Comparison of ENCODE assay signal across 8 mouse cellular contexts in the genomic region with DNA sequence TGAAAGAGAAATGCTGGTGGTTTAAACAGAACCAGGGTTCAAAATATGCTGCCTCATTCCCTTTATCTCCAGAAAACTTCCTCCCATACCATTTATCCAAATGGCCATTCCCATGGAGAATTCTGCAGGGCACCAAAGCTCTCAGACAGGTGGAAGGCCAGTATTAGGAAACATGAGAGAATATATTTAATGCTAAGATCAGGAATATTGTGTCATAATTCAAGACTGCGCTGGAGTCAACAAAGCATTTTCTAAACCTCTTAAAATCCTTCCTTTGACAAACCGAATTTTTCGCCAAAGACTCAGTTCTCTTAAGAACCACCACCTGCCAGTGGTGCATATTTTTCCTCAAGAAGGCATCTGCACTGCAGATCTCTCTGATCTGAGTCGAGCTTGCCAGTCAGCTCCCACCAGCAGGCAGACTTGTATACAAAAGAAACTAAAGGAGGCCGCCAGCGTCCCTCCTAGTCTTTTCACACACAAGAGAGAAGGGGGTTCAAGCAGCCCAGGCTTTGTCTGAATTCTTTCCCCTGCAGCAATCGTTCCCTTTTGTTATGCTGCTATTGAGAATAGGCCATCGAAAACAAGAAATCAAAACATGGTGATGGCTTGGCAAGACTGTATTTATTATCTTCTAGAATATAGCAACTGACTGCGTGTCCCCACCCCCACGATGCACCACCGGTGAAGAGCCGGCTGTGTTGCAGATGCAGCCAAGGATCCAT. TPM values are rescaled to one million over a fixed set of nuclear protein-coding genes. Genes with fewer than 3 reads are reported as not detected.
DNase-seq lines count a peak whose midpoint lies in the region; ATAC-seq and TF ChIP-seq lines count a peak whose summit lies in the region.

No protein-coding gene starts in this region.

- ATAC-seq in forebrain, embryonic 16.5 days: peak; percentile 26
- no peak for ATAC-seq in intestine, embryonic 15.5 days
- no peak for ATAC-seq in limb, embryonic 12.5 days (ENCODE audit: insufficient number of reproducible peaks, insufficient read depth, low FRiP score, low TSS enrichment, low read depth)
- ATAC-seq in neural tube, embryonic 11.5 days (ENCODE audit: insufficient read depth, low FRiP score, low TSS enrichment): peak; percentile 39

- no peaks in the 10 kb centered on the region for H3K27me3 ChIP-seq in kidney, adult 2 months (replicated peaks; ENCODE audit: control insufficient read depth, insufficient read depth, low read length)
- no peaks in the 10 kb centered on the region for H3K27me3 ChIP-seq in forebrain, embryonic 16.5 days (replicated peaks; ENCODE audit: control insufficient read depth, insufficient read depth, low read length)
- H3K27me3 ChIP-seq in intestine, embryonic 15.5 days (replicated peaks): no peaks in the 10 kb centered on the region
- no peaks in the 10 kb centered on the region for H3K27me3 ChIP-seq in limb, embryonic 12.5 days
- no peaks in the 10 kb centered on the region for H3K27me3 ChIP-seq in neural tube, embryonic 11.5 days (ENCODE audit: control insufficient read depth, insufficient read depth, low read length)

- H3K27ac ChIP-seq in kidney, adult 2 months (ENCODE audit: insufficient read depth, low read depth, low read length): peak overlapping the region; percentile 20
- 0 out of 2 replicates have a peak overlapping the region, but pooled peaks have one; percentile 15 for H3K27ac ChIP-seq in brown adipose tissue, adult 24 weeks (replicated peaks; ENCODE audit: low read depth, low read length)
- peak overlapping the region; percentile 100 for H3K27ac ChIP-seq in forebrain, embryonic 16.5 days (ENCODE audit: low read length)
- H3K27ac ChIP-seq in intestine, embryonic 15.5 days: peak overlapping the region; percentile 48; the same call in 1 of the 2 replicates
- H3K27ac ChIP-seq in limb, embryonic 12.5 days: peak overlapping the region; percentile 59; the same call in 1 of the 2 replicates
- H3K27ac ChIP-seq in neural tube, embryonic 11.5 days (ENCODE audit: low read depth, low read length): peak overlapping the region; percentile 84

- peak overlapping the region; percentile 86 for H3K4me2 ChIP-seq in forebrain, embryonic 16.5 days (ENCODE audit: low read length)
- peak overlapping the region; percentile 78 for H3K4me2 ChIP-seq in intestine, embryonic 15.5 days (replicated peaks)
- H3K4me2 ChIP-seq in limb, embryonic 12.5 days: peak overlapping the region; percentile 72
- peak overlapping the region; percentile 61 for H3K4me2 ChIP-seq in neural tube, embryonic 11.5 days (ENCODE audit: low read depth)

- no peaks in the 10 kb centered on the region for H3K9me3 ChIP-seq in forebrain, embryonic 16.5 days (ENCODE audit: control insufficient read depth, low read length)
- H3K9me3 ChIP-seq in intestine, embryonic 15.5 days: no peaks in the 10 kb centered on the region
- no peaks in the 10 kb centered on the region for H3K9me3 ChIP-seq in limb, embryonic 12.5 days
- no peaks in the 10 kb centered on the region for H3K9me3 ChIP-seq in neural tube, embryonic 11.5 days (ENCODE audit: control insufficient read depth, low read length)

- 10% methylated on average over 12 of the region's 12 CpGs for WGBS in kidney, adult 2 months
- WGBS in forebrain, embryonic 16.5 days: 1% methylated on average over 12 of the region's 12 CpGs
- 6% methylated on average over 12 of the region's 12 CpGs for WGBS in intestine, embryonic 15.5 days
- WGBS in limb, embryonic 12.5 days: 7% methylated on average over 12 of the region's 12 CpGs
- 6% methylated on average over 12 of the region's 12 CpGs for WGBS in neural tube, embryonic 11.5 days

- no peak for TF ChIP-seq CTCF in kidney, adult 2 months (conservative IDR thresholded peaks at IDR 0.05; ENCODE audit: insufficient read depth, insufficient read length, low read depth, low read length)

- peak overlapping the region; percentile 96 for H3K9ac ChIP-seq in forebrain, embryonic 16.5 days (replicated peaks; ENCODE audit: low read depth, low read length)
- peak overlapping the region; percentile 50 for H3K9ac ChIP-seq in intestine, embryonic 15.5 days
- peak overlapping the region; percentile 93 for H3K9ac ChIP-seq in limb, embryonic 12.5 days (replicated peaks)
- H3K9ac ChIP-seq in neural tube, embryonic 11.5 days (ENCODE audit: low read length): peak overlapping the region; percentile 98

- DNase-seq in kidney, adult 2 months: peak; percentile 22
- DNase-seq in kidney, adult 11 months: no peak
- DNase-seq in neural tube, embryonic 11.5 days (ENCODE audit: low spot score): peak; percentile 67
- DNase-seq in thymus, postnatal 36 days: peak; percentile 56 to 67

- no peak for TF ChIP-seq POLR2A in kidney, adult 2 months (IDR thresholded peaks at IDR 0.05; ENCODE audit: low read depth, low read length)

- peak overlapping the region; percentile 48 for H3K4me3 ChIP-seq in kidney, adult 2 months (ENCODE audit: insufficient read depth, low read depth, low read length)
- H3K4me3 ChIP-seq in brown adipose tissue, adult 24 weeks (ENCODE audit: insufficient read depth, low read depth, low read length): peak overlapping the region; percentile 87
- peak overlapping the region; percentile 99 for H3K4me3 ChIP-seq in forebrain, embryonic 16.5 days (replicated peaks; ENCODE audit: low read length)
- H3K4me3 ChIP-seq in intestine, embryonic 15.5 days (replicated peaks): peak overlapping the region; percentile 95
- peak overlapping the region; percentile 98 for H3K4me3 ChIP-seq in limb, embryonic 12.5 days (replicated peaks)
- H3K4me3 ChIP-seq in neural tube, embryonic 11.5 days (ENCODE audit: low read depth, low read length): peak overlapping the region; percentile 96

- H3K4me1 ChIP-seq in kidney, adult 2 months (ENCODE audit: control insufficient read depth, insufficient read depth, low read length): peaks cover 13% of the 10 kb centered on the region; the same call in 1 of the 2 replicates
- peaks cover 2% of the 10 kb centered on the region; the same call in 1 of the 2 replicates for H3K4me1 ChIP-seq in brown adipose tissue, adult 24 weeks (ENCODE audit: control insufficient read depth, insufficient read depth, insufficient read length, low read length)
- H3K4me1 ChIP-seq in forebrain, embryonic 16.5 days (replicated peaks; ENCODE audit: control insufficient read depth, insufficient read depth, low read length): peaks cover 26% of the 10 kb centered on the region
- peaks cover 8% of the 10 kb centered on the region for H3K4me1 ChIP-seq in intestine, embryonic 15.5 days (replicated peaks)
- H3K4me1 ChIP-seq in limb, embryonic 12.5 days (replicated peaks): peaks cover 8% of the 10 kb centered on the region; the same call in 1 of the 2 replicates
- H3K4me1 ChIP-seq in neural tube, embryonic 11.5 days (ENCODE audit: control insufficient read depth, insufficient read depth, low read length): peaks cover 4% of the 10 kb centered on the region; the same call in 1 of the 2 replicates

- no peaks in the 10 kb centered on the region; the same call in 1 of the 2 replicates for H3K36me3 ChIP-seq in kidney, adult 2 months (ENCODE audit: control insufficient read depth, insufficient read depth, low read length)
- no peaks in the 10 kb centered on the region for H3K36me3 ChIP-seq in forebrain, embryonic 16.5 days (ENCODE audit: control insufficient read depth, insufficient read depth)
- no peaks in the 10 kb centered on the region for H3K36me3 ChIP-seq in intestine, embryonic 15.5 days
- peaks cover 6% of the 10 kb centered on the region for H3K36me3 ChIP-seq in limb, embryonic 12.5 days
- no peaks in the 10 kb centered on the region for H3K36me3 ChIP-seq in neural tube, embryonic 11.5 days (ENCODE audit: control insufficient read depth, insufficient read depth, low read length)

RNA-seq across cellular contexts. Expression of a gene that starts 1.4 kb away (rescaled TPM):
- polyA plus RNA-seq in kidney, adult 2 months (2012; rRNA removed): 186 and 190 TPM in 2 replicates
- polyA plus RNA-seq in brown adipose tissue, adult 24 weeks (2012; ENCODE audit: insufficient read depth, insufficient read length, missing spikeins): 197 and 218 TPM in 2 replicates
- 550 and 563 TPM in 2 replicates for polyA plus RNA-seq in forebrain, embryonic 16.5 days (2015; fragmentation: Nextera tagmentation; extraction: Ambion mirVana)
- polyA plus RNA-seq in intestine, embryonic 15.5 days (2015; fragmentation: Nextera tagmentation; extraction: Ambion mirVana): 140 and 143 TPM in 2 replicates
- 99.6 and 105 TPM in 2 replicates for polyA plus RNA-seq in limb, embryonic 12.5 days (2016; fragmentation: Nextera tagmentation; extraction: Ambion mirVana)
- polyA plus RNA-seq in neural tube, embryonic 11.5 days (2014; fragmentation: Nextera tagmentation; extraction: Ambion mirVana): 247 and 255 TPM in 2 replicates

RNA-seq across cellular contexts. Expression of a gene that starts 12.1 kb away (rescaled TPM):
- polyA plus RNA-seq in kidney, adult 2 months (2012; rRNA removed): 12.7 and 20.4 TPM in 2 replicates
- 59.2 and 73.5 TPM in 2 replicates for polyA plus RNA-seq in brown adipose tissue, adult 24 weeks (2012; ENCODE audit: insufficient read depth, insufficient read length, missing spikeins)
- polyA plus RNA-seq in forebrain, embryonic 16.5 days (2015; fragmentation: Nextera tagmentation; extraction: Ambion mirVana): 6.7 and 7.7 TPM in 2 replicates
- 10.9 and 11.6 TPM in 2 replicates for polyA plus RNA-seq in intestine, embryonic 15.5 days (2015; fragmentation: Nextera tagmentation; extraction: Ambion mirVana)
- 10.8 and 11.9 TPM in 2 replicates for polyA plus RNA-seq in limb, embryonic 12.5 days (2016; fragmentation: Nextera tagmentation; extraction: Ambion mirVana)
- polyA plus RNA-seq in neural tube, embryonic 11.5 days (2014; fragmentation: Nextera tagmentation; extraction: Ambion mirVana): 7.4 and 9.5 TPM in 2 replicates

Comparison
In these comparisons a context has a peak if more than half of its experiments do, and no peak if none do; other contexts are left out.
1. H3K27ac ChIP-seq: peak in every context shown above with its lines; median percentile 100 in forebrain, embryonic 16.5 days; 84 in neural tube, embryonic 11.5 days; 59 in limb, embryonic 12.5 days; 48 in intestine, embryonic 15.5 days; 20 in kidney, adult 2 months; 15 in brown adipose tissue, adult 24 weeks.
2. H3K4me3 ChIP-seq: peak in every context shown above with its lines; median percentile 99 in forebrain, embryonic 16.5 days; 98 in limb, embryonic 12.5 days; 96 in neural tube, embryonic 11.5 days; 95 in intestine, embryonic 15.5 days; 87 in brown adipose tissue, adult 24 weeks; 48 in kidney, adult 2 months.
3. ATAC-seq: peak in forebrain, embryonic 16.5 days (single experiment) and neural tube, embryonic 11.5 days (single experiment); none in intestine, embryonic 15.5 days (single experiment) and limb, embryonic 12.5 days (single experiment).
4. Peak in every context shown above with its lines, with median percentiles within 50 percentile points of each other: H3K4me2 ChIP-seq and H3K9ac ChIP-seq.